ENCODE assay signal across 17 mouse cellular contexts in genomic region chr5:64428822-64429221, GRCm38 (mm10).
DNase-seq lines count a peak whose midpoint lies in the region; ATAC-seq lines count a peak whose summit lies in the region.
"Had no signal": no experiment of that assay in that cellular context is flagged by ENCODE, and none has a peak within 500 bp of the region (broad histone marks: within the 10 kb centered on the region; RNA-seq: fewer than 3 reads in every experiment).

No protein-coding gene starts in this region.

- 84% methylated on average over 8 of the region's 8 CpGs for WGBS in kidney, embryonic 14.5 days

- H3K4me3 ChIP-seq in kidney, embryonic 14.5 days (ENCODE audit: low read length): no peak overlapping the region
- H3K4me3 ChIP-seq: embryonic facial prominence, embryonic 10.5 days; gastrocnemius, adult 2 months; hindbrain, embryonic 13.5 days; neural tube, embryonic 15.5 days had no signal

- no peak for ATAC-seq in kidney, embryonic 14.5 days (ENCODE audit: low FRiP score, low TSS enrichment)
- ATAC-seq: inflammation-experienced regulatory T-cells, adult 6 months; midbrain, embryonic 16.5 days had no signal

- peak; percentile 67 for DNase-seq in heart, adult 11 months
- no peak for DNase-seq in heart, adult 8-10 months (ENCODE audit: low spot score)
- DNase-seq in kidney, postnatal 10 days: peak; percentile 55
- peak; percentile 37 for DNase-seq in ovary, adult 18-20 months (ENCODE audit: low spot score)
- DNase-seq in ovary, postnatal 14 days (ENCODE audit: low spot score): no peak
- DNase-seq in frontal cortex, adult 2 months (ENCODE audit: extremely low spot score in 1 of 2, low spot score in 1 of 2): no peak
- DNase-seq: cerebellum, adult 8-10 months; gastrocnemius, adult 2 months; right cerebral cortex, postnatal 4 days had no signal

- no peak overlapping the region for H3K27ac ChIP-seq in kidney, embryonic 14.5 days (ENCODE audit: low read depth, low read length)
- H3K27ac ChIP-seq: embryonic facial prominence, embryonic 10.5 days; gastrocnemius, adult 2 months; hindbrain, embryonic 13.5 days; neural tube, embryonic 15.5 days; stomach, postnatal 0 days had no signal

- no peak overlapping the region for H3K4me2 ChIP-seq in kidney, embryonic 14.5 days (replicated peaks; ENCODE audit: low read depth, low read length)
- H3K4me2 ChIP-seq: hindbrain, embryonic 13.5 days; liver, embryonic 11.5 days; neural tube, embryonic 15.5 days had no signal

- H3K4me1 ChIP-seq in kidney, embryonic 14.5 days (ENCODE audit: control insufficient read depth, insufficient read depth, low read length): peaks cover under 1% of the 10 kb centered on the region; the same call in 1 of the 2 replicates
- H3K4me1 ChIP-seq: hindbrain, embryonic 13.5 days; neural tube, embryonic 15.5 days had no signal

- H3K36me3 ChIP-seq in kidney, embryonic 14.5 days (ENCODE audit: control insufficient read depth, insufficient read depth, low read length): no peaks in the 10 kb centered on the region
- H3K36me3 ChIP-seq: embryonic facial prominence, embryonic 10.5 days; hindbrain, embryonic 13.5 days; neural tube, embryonic 15.5 days had no signal

- peaks cover 2% of the 10 kb centered on the region; the same call in 1 of the 2 replicates for H3K9me3 ChIP-seq in kidney, embryonic 14.5 days (ENCODE audit: control insufficient read depth, low read length)

- H3K9ac ChIP-seq in kidney, embryonic 14.5 days (ENCODE audit: low read depth, low read length): no peak overlapping the region
- H3K9ac ChIP-seq: hindbrain, embryonic 13.5 days; neural tube, embryonic 15.5 days had no signal

- no peaks in the 10 kb centered on the region for H3K27me3 ChIP-seq in kidney, embryonic 14.5 days (ENCODE audit: control insufficient read depth, insufficient read depth, low read length)

Comparison
In these comparisons a context has a peak if more than half of its experiments do, and no peak if none do; other contexts are left out.
1. DNase-seq: peak in heart, adult 11 months (single experiment), kidney, postnatal 10 days (single experiment) and ovary, adult 18-20 months (single experiment); none in heart, adult 8-10 months (single experiment), ovary, postnatal 14 days (single experiment) and frontal cortex, adult 2 months (0 of 2).